Mouse (Mus musculus) limb, embryonic 15.5 days (tissue): ENCODE data around the gene Rpa2. TPM values are rescaled to one million over a fixed set of nuclear protein-coding genes. Genes with fewer than 3 reads are reported as not detected.
"Not testable (repeated sequence)": the region's sequence is repeated elsewhere in the genome, so short reads cannot be mapped to it uniquely, and the experiment has no call there.

Experiments
- ATAC-seq: fragments of 200-750 bp; cut with Nextera tagmentation; 2 replicates; pipeline ENCODE4 v1.8.0; 2017; ENCODE audit warnings: low read depth, moderate TSS enrichment; ENCODE audit not compliant: insufficient number of reproducible peaks, low FRiP score, low TSS enrichment
- H3K27ac ChIP-seq: fragments of 300-500 bp; sonication (generic); 2 replicates; pipeline ENCODE4 v1.5.1; 2015; ENCODE audit warnings: moderate library complexity, mild to moderate bottlenecking, inconsistent platforms
- H3K27me3 ChIP-seq: fragments of 300-500 bp; sonication (generic); 2 replicates; pipeline ENCODE4 v1.6.1; 2015; ENCODE audit warnings: inconsistent platforms
- H3K36me3 ChIP-seq: fragments of 300-500 bp; sonication (generic); 2 replicates; pipeline ENCODE4 v1.6.1; 2015; ENCODE audit warnings: inconsistent platforms
- H3K4me1 ChIP-seq: fragments of 300-500 bp; sonication (generic); 2 replicates; pipeline ENCODE4 v1.6.1; 2015; ENCODE audit warnings: inconsistent platforms
- H3K4me2 ChIP-seq: fragments of 300-500 bp; sonication (generic); 2 replicates; pipeline ENCODE4 v1.6.1; 2015; ENCODE audit warnings: mild to moderate bottlenecking, inconsistent platforms
- H3K4me3 ChIP-seq: fragments of 300-500 bp; sonication (generic); 2 replicates; pipeline ENCODE4 v1.5.1; 2015; ENCODE audit warnings: mild to moderate bottlenecking, inconsistent platforms
- H3K9ac ChIP-seq: fragments of 300-500 bp; sonication (generic); 2 replicates; pipeline ENCODE4 v1.6.1; 2015; ENCODE audit warnings: inconsistent platforms
- H3K9me3 ChIP-seq: fragments of 300-500 bp; sonication (generic); 2 replicates; pipeline ENCODE4 v1.6.1; 2016; ENCODE audit warnings: inconsistent platforms
- WGBS: fragments of 180-500 bp; shearing (Covaris S2); methylation state at CpG from one replicate; pipeline ENCODE4 v1.1.7; 2015; 5-methylcytosine and 5-hydroxymethylcytosine counted together
- polyA plus RNA-seq: library from polyadenylated mRNA; unstranded; fragments of >200 nt; fragmentation: Nextera tagmentation; extraction: Ambion mirVana; gene quantifications from 2 replicates; pipeline ENCODE4 v1.2.1, GENCODE M21; 2015

The Rpa2 gene
- polyA plus RNA-seq, 1 experiment from 2014 or later, result 105 TPM

- WGBS, result 82% methylated on average over 1 of the region's 1 CpGs
- no peaks in the 10 kb centered on the region for H3K9me3 ChIP-seq
- no peak for ATAC-seq
- H3K4me2 ChIP-seq, result no peak overlapping the region
- H3K27me3 ChIP-seq, result peaks cover 20% of the 10 kb centered on the region
- H3K36me3 ChIP-seq, result no peaks in the 10 kb centered on the region
- H3K4me1 ChIP-seq, result peaks cover 3% of the 10 kb centered on the region
- H3K27ac ChIP-seq, result no peak overlapping the region
- no peak overlapping the region for H3K4me3 ChIP-seq
- no peak overlapping the region for H3K9ac ChIP-seq
Observed at GRCm38 (mm10) chr4:132797461-132797860, 29.3 kb downstream of the Rpa2 start.

GRCm38 (mm10) chr4:132798028-132798427, 29.9 kb downstream of the Rpa2 start:
- H3K4me2 ChIP-seq, result no peak overlapping the region
- H3K4me3 ChIP-seq, result no peak overlapping the region
- ATAC-seq, result no peak
- peaks cover 3% of the 10 kb centered on the region for H3K4me1 ChIP-seq
- H3K9me3 ChIP-seq, result no peaks in the 10 kb centered on the region
- no peak overlapping the region for H3K9ac ChIP-seq
- 57% methylated on average over 4 of the region's 4 CpGs for WGBS
- H3K27ac ChIP-seq, result no peak overlapping the region
- H3K36me3 ChIP-seq, result no peaks in the 10 kb centered on the region
- peaks cover 20% of the 10 kb centered on the region for H3K27me3 ChIP-seq

- not testable (repeated sequence) for H3K36me3 ChIP-seq, H3K27ac ChIP-seq, ATAC-seq, H3K4me2 ChIP-seq, H3K4me3 ChIP-seq, H3K9ac ChIP-seq, H3K9me3 ChIP-seq, H3K4me1 ChIP-seq
- peaks cover 20% of the 10 kb centered on the region for H3K27me3 ChIP-seq
- 79% methylated on average over 3 of the region's 3 CpGs for WGBS
Observed at GRCm38 (mm10) chr4:132798666-132799065, 30.5 kb downstream of the Rpa2 start.

GRCm38 (mm10) chr4:132799845-132800244, 31.7 kb downstream of the Rpa2 start:
- WGBS, result 88% methylated on average over 4 of the region's 4 CpGs
- no peaks in the 10 kb centered on the region for H3K9me3 ChIP-seq
- peaks cover 10% of the 10 kb centered on the region for H3K27me3 ChIP-seq
- H3K27ac ChIP-seq, result no peak overlapping the region
- no peak overlapping the region for H3K9ac ChIP-seq
- no peak for ATAC-seq
- no peak overlapping the region for H3K4me2 ChIP-seq
- H3K36me3 ChIP-seq, result no peaks in the 10 kb centered on the region
- H3K4me3 ChIP-seq, result no peak overlapping the region
- peaks cover 3% of the 10 kb centered on the region for H3K4me1 ChIP-seq

GRCm38 (mm10) chr4:132801176-132802077, 33.3 kb downstream of the Rpa2 start:
- H3K27me3 ChIP-seq, result no peaks in the 10 kb centered on the region; the same call in 1 of the 2 replicates
- H3K4me1 ChIP-seq, result no peaks in the 10 kb centered on the region
- no peaks in the 10 kb centered on the region for H3K36me3 ChIP-seq
- no peak overlapping the region for H3K4me3 ChIP-seq
- 85% methylated on average over 18 of the region's 18 CpGs for WGBS
- no peak overlapping the region for H3K4me2 ChIP-seq
- H3K9me3 ChIP-seq, result no peaks in the 10 kb centered on the region
- H3K27ac ChIP-seq, result peak overlapping the region; percentile 4; the same call in 1 of the 2 replicates
- no peak overlapping the region for H3K9ac ChIP-seq
- ATAC-seq, result no peak

- H3K9ac ChIP-seq, result no peak overlapping the region
- no peak overlapping the region for H3K4me3 ChIP-seq
- H3K27ac ChIP-seq, result peak overlapping the region; percentile 4; the same call in 1 of the 2 replicates
- no peaks in the 10 kb centered on the region for H3K4me1 ChIP-seq
- ATAC-seq, result no peak
- 57% methylated on average over 16 of the region's 16 CpGs for WGBS
- no peaks in the 10 kb centered on the region for H3K27me3 ChIP-seq
- H3K4me2 ChIP-seq, result no peak overlapping the region
- no peaks in the 10 kb centered on the region for H3K36me3 ChIP-seq
- H3K9me3 ChIP-seq, result no peaks in the 10 kb centered on the region
Observed at GRCm38 (mm10) chr4:132802171-132802637, 34.1 kb downstream of the Rpa2 start.

GRCm38 (mm10) chr4:132803212-132803611, 35.1 kb downstream of the Rpa2 start:
- no peak overlapping the region for H3K4me2 ChIP-seq
- no peaks in the 10 kb centered on the region for H3K9me3 ChIP-seq
- no peaks in the 10 kb centered on the region for H3K27me3 ChIP-seq
- no peaks in the 10 kb centered on the region for H3K4me1 ChIP-seq
- ATAC-seq, result no peak
- no peak overlapping the region for H3K9ac ChIP-seq
- no peaks in the 10 kb centered on the region for H3K36me3 ChIP-seq
- no peak overlapping the region for H3K4me3 ChIP-seq
- 89% methylated on average over 5 of the region's 5 CpGs for WGBS
- no peak overlapping the region for H3K27ac ChIP-seq

GRCm38 (mm10) chr4:132803876-132804275, 35.7 kb downstream of the Rpa2 start:
- no peaks in the 10 kb centered on the region for H3K9me3 ChIP-seq
- WGBS, result 97% methylated on average over 7 of the region's 7 CpGs
- ATAC-seq, result no peak
- no peak overlapping the region for H3K9ac ChIP-seq
- H3K27me3 ChIP-seq, result no peaks in the 10 kb centered on the region
- H3K4me1 ChIP-seq, result no peaks in the 10 kb centered on the region
- H3K36me3 ChIP-seq, result no peaks in the 10 kb centered on the region
- H3K4me2 ChIP-seq, result no peak overlapping the region
- no peak overlapping the region for H3K27ac ChIP-seq
- H3K4me3 ChIP-seq, result no peak overlapping the region

- Histone ChIP-seq H3K27ac (no peak overlapping the region), H3K36me3 (no peaks in the 10 kb centered on the region), H3K27me3 (no peaks in the 10 kb centered on the region), H3K9me3 (no peaks in the 10 kb centered on the region), H3K4me3 (no peak overlapping the region), H3K4me2 (no peak overlapping the region), H3K4me1 (no peaks in the 10 kb centered on the region), H3K9ac (no peak overlapping the region)
- no peak for ATAC-seq
- 90% methylated on average over 6 of the region's 6 CpGs for WGBS
Observed at GRCm38 (mm10) chr4:132804331-132804730, 36.2 kb downstream of the Rpa2 start.

- Histone ChIP-seq H3K9ac (no peak overlapping the region), H3K9me3 (no peaks in the 10 kb centered on the region), H3K27ac (no peak overlapping the region), H3K4me1 (no peaks in the 10 kb centered on the region), H3K36me3 (no peaks in the 10 kb centered on the region), H3K4me2 (no peak overlapping the region), H3K4me3 (no peak overlapping the region), H3K27me3 (no peaks in the 10 kb centered on the region)
- ATAC-seq, result no peak
- WGBS, result 82% methylated on average over 5 of the region's 5 CpGs
Observed at GRCm38 (mm10) chr4:132805146-132805545, 37.0 kb downstream of the Rpa2 start.

GRCm38 (mm10) chr4:132805599-132806197, 37.6 kb downstream of the Rpa2 start:
- H3K9ac ChIP-seq, result no peak overlapping the region
- H3K36me3 ChIP-seq, result no peaks in the 10 kb centered on the region
- H3K4me1 ChIP-seq, result no peaks in the 10 kb centered on the region
- no peaks in the 10 kb centered on the region for H3K9me3 ChIP-seq
- ATAC-seq, result no peak
- H3K4me2 ChIP-seq, result no peak overlapping the region
- no peaks in the 10 kb centered on the region for H3K27me3 ChIP-seq
- H3K4me3 ChIP-seq, result no peak overlapping the region
- no peak overlapping the region for H3K27ac ChIP-seq
- 75% methylated on average over 12 of the region's 12 CpGs for WGBS

GRCm38 (mm10) chr4:132806620-132807191, 38.6 kb downstream of the Rpa2 start:
- 85% methylated on average over 7 of the region's 7 CpGs for WGBS

More at GRCm38 (mm10) chr4:132806620-132807191, 38.6 kb downstream of the Rpa2 start:
- no peaks in the 10 kb centered on the region for H3K4me1 ChIP-seq
- H3K4me3 ChIP-seq, result no peak overlapping the region
- no peak overlapping the region for H3K9ac ChIP-seq
- no peaks in the 10 kb centered on the region for H3K9me3 ChIP-seq
- ATAC-seq, result no peak
- no peak overlapping the region for H3K27ac ChIP-seq
- no peaks in the 10 kb centered on the region for H3K36me3 ChIP-seq
- H3K27me3 ChIP-seq, result no peaks in the 10 kb centered on the region
- H3K4me2 ChIP-seq, result no peak overlapping the region
